ENCODE assay signal across 20 mouse cellular contexts in the genomic region with DNA sequence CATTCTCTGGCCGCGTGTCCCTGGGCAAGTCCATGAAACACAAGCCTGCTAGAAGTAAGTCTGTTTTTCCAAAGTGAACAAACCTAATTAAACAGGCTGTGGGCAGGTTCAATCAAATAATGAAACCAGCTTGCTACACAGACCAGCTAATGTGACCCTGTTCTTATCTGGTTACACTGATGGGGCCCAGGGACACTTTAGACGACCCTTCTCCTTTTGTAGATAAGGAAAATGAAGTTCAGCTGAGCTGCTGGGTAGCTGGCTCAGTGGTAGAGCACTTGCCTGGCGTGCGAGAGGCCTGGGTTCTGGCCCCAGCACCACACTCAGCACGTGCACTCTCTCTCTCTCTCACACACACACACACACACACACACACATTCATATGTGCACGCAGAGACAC. TPM values are rescaled to one million over a fixed set of nuclear protein-coding genes. Genes with fewer than 3 reads are reported as not detected.
"Had no signal": no experiment of that assay in that cellular context is flagged by ENCODE, and none has a peak within 500 bp of the region (broad histone marks: within the 10 kb centered on the region; RNA-seq: fewer than 3 reads in every experiment).

No protein-coding gene starts in this region.

- H3K27ac ChIP-seq: midbrain, embryonic 10.5 days; midbrain, embryonic 13.5 days; neural tube, embryonic 13.5 days; neural tube, embryonic 15.5 days had no signal

- H3K4me3 ChIP-seq: midbrain, embryonic 10.5 days; midbrain, embryonic 13.5 days; myocyte; neural tube, embryonic 13.5 days; neural tube, embryonic 15.5 days had no signal

- H3K36me3 ChIP-seq: midbrain, embryonic 10.5 days; midbrain, embryonic 13.5 days; neural tube, embryonic 13.5 days; neural tube, embryonic 15.5 days had no signal

- H3K4me2 ChIP-seq: lung, embryonic 14.5 days; midbrain, embryonic 13.5 days; neural tube, embryonic 13.5 days; neural tube, embryonic 15.5 days had no signal

- H3K9ac ChIP-seq: lung, embryonic 14.5 days; midbrain, embryonic 13.5 days; neural tube, embryonic 13.5 days; neural tube, embryonic 15.5 days had no signal

- DNase-seq: lung, adult 18-20 months; lung, embryonic 14.5 days; lung, postnatal 10 days; lung, postnatal 4 days; retina, postnatal 1 day; right cerebral cortex, adult 18-20 months; right cerebral cortex, postnatal 25 days; right cerebral cortex, postnatal 4 days; spleen, adult 18-20 months; thymus, adult 18-20 months; thymus, postnatal 14 days; thymus, postnatal 36 days had no signal

- H3K9me3 ChIP-seq: midbrain, embryonic 10.5 days; midbrain, embryonic 13.5 days; neural tube, embryonic 13.5 days; neural tube, embryonic 15.5 days had no signal

- ATAC-seq: midbrain, embryonic 13.5 days; midbrain, embryonic 16.5 days had no signal

RNA-seq across cellular contexts. Expression of a gene that starts 8.9 kb away (rescaled TPM):
- total RNA-seq: megakaryocyte, adult 5-6 weeks; megakaryocyte-erythroid progenitor cell, adult 5-6 weeks had no signal
- polyA plus RNA-seq: lung, embryonic 14.5 days; midbrain, embryonic 10.5 days; midbrain, embryonic 13.5 days; midbrain, embryonic 16.5 days; myocyte; neural tube, embryonic 15.5 days had no signal
